Mouse (Mus musculus) naive thymus-derived CD4-positive, alpha-beta T cell, adult 2 months (primary cell): ENCODE data around the gene Tjp3.

Source experiments
- DNase-seq: peaks from one replicate; pipeline ENCODE4 v3.0.0-alpha.2; 2011; ENCODE audit warnings: low read depth

Tjp3 gene

GRCm38 (mm10) chr10:81297246-81297645 is 5.9 kb upstream of the Tjp3 start:
- no peak for DNase-seq

GRCm38 (mm10) chr10:81295185-81295584 is 3.8 kb upstream of the Tjp3 start:
- DNase-seq = no peak

- DNase-seq = no peak
Observed at GRCm38 (mm10) chr10:81294442-81294841, 3.1 kb upstream of the Tjp3 start.

- DNase-seq = no peak
Observed at GRCm38 (mm10) chr10:81293334-81294030, 2.1 kb upstream of the Tjp3 start.

- peak; percentile 100 for DNase-seq
Observed at GRCm38 (mm10) chr10:81292554-81293333, 1.4 kb upstream of the Tjp3 start, which contains the start of gene Pip5k1c. Pip5k1c (plus strand) TSS chr10:81292963.

DNA sequence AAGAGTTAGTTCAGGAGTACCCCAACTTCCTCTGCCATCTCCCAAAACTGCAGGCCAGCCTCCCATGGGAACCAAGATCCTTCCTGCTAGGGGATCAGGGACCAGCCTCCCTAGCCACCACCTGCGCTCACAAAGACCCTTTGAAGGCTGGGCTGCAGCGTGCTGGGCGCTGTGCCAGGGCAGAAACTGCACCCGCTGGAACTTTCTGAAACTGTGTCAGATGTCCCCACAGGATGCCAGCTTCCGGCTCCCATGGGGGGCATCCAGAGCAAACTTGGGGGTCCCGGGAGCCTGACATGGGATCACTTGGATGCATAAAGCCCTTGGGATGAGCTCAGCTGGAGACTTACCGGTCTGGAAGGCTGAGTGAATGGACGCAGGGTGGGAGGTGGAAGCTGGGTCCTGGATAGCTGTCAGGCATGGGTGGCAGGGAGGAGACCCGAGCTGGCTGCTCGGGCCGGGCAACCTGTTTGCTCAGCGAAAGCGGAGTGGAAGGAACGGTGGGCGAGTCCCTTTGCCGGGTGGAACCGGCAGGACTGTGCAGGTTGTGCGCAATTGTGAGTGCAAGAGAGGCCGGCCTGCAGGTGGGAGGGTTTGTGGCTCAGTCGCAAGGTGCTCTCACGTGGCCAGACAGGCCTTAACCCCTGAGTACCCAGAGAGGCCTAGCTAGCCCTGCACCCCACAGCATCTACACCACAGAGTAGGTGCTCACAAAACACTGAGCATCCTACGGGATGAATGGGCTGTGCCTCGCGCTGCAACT is 502 bp downstream of the Tjp3 start:
- DNase-seq = peak; percentile 50

- DNase-seq = no peak
Observed at GRCm38 (mm10) chr10:81289811-81290210, 1.6 kb downstream of the Tjp3 start.

GRCm38 (mm10) chr10:81289278-81289677 is 2.1 kb downstream of the Tjp3 start:
- DNase-seq = peak; percentile 86

DNA sequence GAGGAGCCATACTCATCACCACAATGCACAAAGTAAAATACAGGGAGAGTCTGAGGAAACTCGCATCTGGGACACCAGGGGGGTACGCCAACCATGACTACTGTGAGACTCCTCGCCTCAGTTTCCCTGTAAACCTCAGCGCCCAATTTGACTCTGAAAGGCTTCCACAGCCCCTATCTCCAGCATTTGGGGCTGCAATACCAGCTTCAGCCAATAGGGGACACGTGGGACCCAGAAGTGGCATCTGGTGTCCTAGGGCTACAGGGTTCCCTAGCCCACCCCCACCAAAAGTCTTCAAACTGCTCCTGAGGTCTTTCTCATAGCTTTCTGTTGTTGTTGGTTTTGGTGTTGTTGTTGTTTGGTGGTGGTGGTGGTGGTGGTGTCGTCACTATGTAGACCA is 2.8 kb downstream of the Tjp3 start:
- DNase-seq = peak; percentile 63

- DNase-seq = peak; percentile 81
Observed at GRCm38 (mm10) chr10:81287513-81288157, 3.7 kb downstream of the Tjp3 start.

- peak; percentile 49 for DNase-seq
Observed at GRCm38 (mm10) chr10:81286586-81286985, 4.8 kb downstream of the Tjp3 start.

- DNase-seq = peak; percentile 92
Observed at GRCm38 (mm10) chr10:81285694-81286450, 5.5 kb downstream of the Tjp3 start.

GRCm38 (mm10) chr10:81284719-81285118 is 6.7 kb downstream of the Tjp3 start:
- no peak for DNase-seq

DNA sequence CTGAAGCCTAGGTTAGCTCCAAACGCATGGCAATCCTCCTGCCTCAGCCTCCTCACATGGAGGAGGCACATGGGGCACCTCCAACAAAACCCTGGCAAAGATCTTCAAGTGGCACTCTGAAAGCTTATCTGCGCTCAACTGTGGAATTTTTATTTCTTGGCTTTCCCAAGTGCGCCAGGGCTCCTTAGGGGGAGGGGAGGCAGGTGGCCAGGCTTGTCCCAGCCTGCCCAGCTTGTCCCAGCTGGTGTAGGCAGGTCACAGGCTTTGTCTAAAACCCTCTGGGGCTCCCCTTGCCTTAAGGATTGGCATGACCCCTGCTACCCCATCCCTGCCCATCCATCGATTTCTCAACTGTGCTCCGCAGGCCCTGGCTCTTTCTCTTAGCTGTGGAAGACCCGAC is 7.2 kb downstream of the Tjp3 start:
- no peak for DNase-seq

DNA sequence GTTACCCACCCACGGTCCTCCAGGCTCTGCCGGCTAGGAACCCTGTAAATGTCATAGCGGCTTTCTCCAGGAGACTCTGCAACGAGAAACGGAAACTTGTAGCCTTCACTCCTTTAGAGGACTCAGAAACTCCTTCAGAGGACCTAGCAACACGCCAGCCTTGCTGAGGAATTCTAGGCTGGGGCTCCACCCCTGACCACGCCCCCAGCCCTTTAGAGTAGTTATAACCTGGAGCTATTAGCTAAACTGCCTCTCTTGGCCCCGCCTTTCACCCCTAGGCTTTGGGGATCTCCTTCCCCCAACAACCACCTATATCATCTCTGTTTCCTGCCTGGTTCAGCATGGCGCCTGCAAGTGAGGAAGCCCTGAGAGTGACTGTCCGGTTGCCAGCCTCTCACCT is 11.9 kb downstream of the Tjp3 start:
- DNase-seq = no peak

GRCm38 (mm10) chr10:81277676-81278075 is 13.7 kb downstream of the Tjp3 start:
- no peak for DNase-seq

DNA sequence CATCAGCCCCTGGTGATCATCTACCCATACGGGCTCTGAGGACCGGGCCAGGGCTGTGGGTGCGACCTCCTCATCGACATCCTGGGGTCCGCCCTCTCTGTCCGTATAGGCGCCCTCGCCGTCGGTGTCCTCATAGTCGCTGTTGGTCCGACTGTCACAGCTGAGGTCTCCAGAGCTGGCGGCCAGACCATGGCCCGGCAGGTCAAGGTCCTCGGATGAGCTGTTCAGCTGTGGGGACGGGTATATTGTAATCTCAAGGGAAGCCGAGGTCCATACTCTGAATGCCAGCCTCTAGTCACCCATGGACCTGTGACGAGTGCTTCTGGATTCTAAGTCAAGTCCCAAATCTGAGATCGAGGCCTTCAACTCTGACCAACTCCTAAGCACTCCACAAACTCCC is 17.5 kb downstream of the Tjp3 start:
- DNase-seq = no peak

GRCm38 (mm10) chr10:81272356-81272755 is 19.0 kb downstream of the Tjp3 start:
- no peak for DNase-seq

GRCm38 (mm10) chr10:81268643-81269412 is 22.6 kb downstream of the Tjp3 start:
- no peak for DNase-seq

DNA sequence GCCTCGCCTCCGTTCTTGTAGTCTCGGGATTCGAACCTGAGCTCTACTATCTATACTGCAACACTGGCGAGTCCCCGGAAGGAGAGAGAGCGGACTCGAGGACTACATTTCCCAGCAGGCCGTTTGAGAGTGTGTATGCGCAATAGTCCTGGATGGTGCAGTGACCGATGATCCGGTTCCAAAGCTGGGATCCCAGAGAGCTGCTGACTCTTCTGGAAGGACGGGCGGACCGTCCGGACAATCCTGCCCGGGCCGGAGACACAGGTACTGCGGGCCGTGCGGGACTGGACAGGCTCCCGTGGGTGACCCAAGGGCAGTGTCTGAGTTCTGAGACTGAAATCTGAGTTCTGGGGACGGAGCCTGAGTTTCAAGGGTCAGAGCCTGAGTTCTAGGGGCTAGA is 23.3 kb downstream of the Tjp3 start:
- peak; percentile 81 for DNase-seq
